Mouse (Mus musculus) midbrain, embryonic 14.5 days (tissue): ENCODE measurements at regions not wholly inside any gene's neighbourhood (a gene's known extent, or its start where the extent isn't known, plus 50 kb on each side); places are given as distances from the start of the nearest gene placed in this dataset.

Experiments used
- ATAC-seq: fragments of 200-750 bp; cut with Nextera tagmentation; 2 replicates; pipeline ENCODE4 v1.8.0; 2017; ENCODE audit warnings: moderate number of reproducible peaks, moderate library complexity; ENCODE audit not compliant: low FRiP score, low TSS enrichment
- DNase-seq: peaks from one replicate; pipeline ENCODE4 v3.0.0-alpha.2; 2015
- H3K27ac ChIP-seq: fragments of 300-500 bp; sonication (generic); replicated peaks from 2 replicates; pipeline ENCODE4 v1.5.1; 2014; ENCODE audit warnings: mild to moderate bottlenecking, low read depth, low read length, moderate library complexity
- H3K27me3 ChIP-seq: fragments of 300-500 bp; sonication (generic); 2 replicates; pipeline ENCODE4 v1.6.1; 2014; ENCODE audit warnings: low read length, control low read depth, mixed read lengths; ENCODE audit not compliant: control insufficient read depth, insufficient read depth
- H3K36me3 ChIP-seq: fragments of 300-500 bp; sonication (generic); 2 replicates; pipeline ENCODE4 v1.6.1; 2014; ENCODE audit warnings: low read length, control low read depth; ENCODE audit not compliant: control insufficient read depth, insufficient read depth
- H3K4me1 ChIP-seq: fragments of 300-500 bp; sonication (generic); 2 replicates; pipeline ENCODE4 v1.6.1; 2014; ENCODE audit warnings: mild to moderate bottlenecking, antibody characterized with exemption, low read length, control low read depth; ENCODE audit not compliant: control insufficient read depth, insufficient read depth
- H3K4me2 ChIP-seq: fragments of 300-500 bp; sonication (generic); 2 replicates; pipeline ENCODE4 v1.6.1; 2014; ENCODE audit warnings: mild to moderate bottlenecking, low read length, moderate library complexity
- H3K4me3 ChIP-seq: fragments of 300-500 bp; sonication (generic); replicated peaks from 2 replicates; pipeline ENCODE4 v1.5.1; 2014; ENCODE audit warnings: low read depth, low read length
- H3K9ac ChIP-seq: fragments of 300-500 bp; sonication (generic); replicated peaks from 2 replicates; pipeline ENCODE4 v1.6.1; 2014; ENCODE audit warnings: mild to moderate bottlenecking, low read length, moderate library complexity
- H3K9me3 ChIP-seq: fragments of 300-500 bp; sonication (generic); 2 replicates; pipeline ENCODE4 v1.6.1; 2016; ENCODE audit warnings: low read length, control low read depth, mixed read lengths; ENCODE audit not compliant: control insufficient read depth
- WGBS: fragments of 180-500 bp; shearing (Covaris S2); extraction: QIAGEN DNeasy Blood & Tissue Kit; methylation state at CpG from one replicate; pipeline ENCODE4 v1.1.7; 2014; 5-methylcytosine and 5-hydroxymethylcytosine counted together

GRCm38 (mm10) chr3:34465040-34465831, 185.0 kb upstream of the Sox2 start:
- no peaks in the 10 kb centered on the region for H3K36me3 ChIP-seq
- H3K4me2 ChIP-seq: peak overlapping the region; percentile 8
- H3K27me3 ChIP-seq: 0 out of 2 replicates have a peak, but pooled peaks cover 2% of the 10 kb centered on the region
- no peak overlapping the region for H3K4me3 ChIP-seq
- DNase-seq (peak; percentile 68), ATAC-seq (peak; percentile 76; the same call in 1 of the 2 replicates)
- H3K9me3 ChIP-seq: no peaks in the 10 kb centered on the region
- 45% methylated on average over 17 of the region's 17 CpGs for WGBS
- no peak overlapping the region for H3K9ac ChIP-seq
- H3K4me1 ChIP-seq: peaks cover 13% of the 10 kb centered on the region
- 0 out of 2 replicates have a peak overlapping the region, but pooled peaks have one; percentile 45 for H3K27ac ChIP-seq

GRCm38 (mm10) chr3:34458766-34459165, 191.4 kb upstream of the Sox2 start:
- Histone ChIP-seq H3K9me3 (no peaks in the 10 kb centered on the region), H3K4me3 (no peak overlapping the region), H3K36me3 (no peaks in the 10 kb centered on the region), H3K4me1 (peaks cover 11% of the 10 kb centered on the region; the same call in 1 of the 2 replicates), H3K4me2 (no peak overlapping the region), H3K27ac (no peak overlapping the region), H3K9ac (no peak overlapping the region), H3K27me3 (no peaks in the 10 kb centered on the region)
- DNase-seq: no peak
- no peak for ATAC-seq
- 82% methylated on average over 6 of the region's 6 CpGs for WGBS

- Histone ChIP-seq H3K27me3 (no peaks in the 10 kb centered on the region), H3K27ac (no peak overlapping the region), H3K9me3 (no peaks in the 10 kb centered on the region), H3K36me3 (no peaks in the 10 kb centered on the region), H3K4me1 (peaks cover 11% of the 10 kb centered on the region; the same call in 1 of the 2 replicates), H3K4me2 (no peak overlapping the region), H3K9ac (no peak overlapping the region), H3K4me3 (no peak overlapping the region)
- DNase-seq (no peak), ATAC-seq (no peak)
- WGBS: 93% methylated on average over 1 of the region's 1 CpGs
Measured at GRCm38 (mm10) chr3:34457821-34458220, 192.4 kb upstream of the Sox2 start.

- no peak overlapping the region for H3K27ac ChIP-seq
- 57% methylated on average over 23 of the region's 23 CpGs for WGBS
Measured at GRCm38 (mm10) chr3:34456488-34457433, 193.4 kb upstream of the Sox2 start.

GRCm38 (mm10) chr3:34454026-34454624, 196.1 kb upstream of the Sox2 start:
- no peak overlapping the region for H3K27ac ChIP-seq
- no peak overlapping the region for H3K9ac ChIP-seq
- H3K9me3 ChIP-seq: no peaks in the 10 kb centered on the region
- no peaks in the 10 kb centered on the region for H3K36me3 ChIP-seq
- H3K4me1 ChIP-seq: peaks cover 11% of the 10 kb centered on the region; the same call in 1 of the 2 replicates
- ATAC-seq (no peak), DNase-seq (no peak)
- no peaks in the 10 kb centered on the region for H3K27me3 ChIP-seq
- WGBS: 94% methylated on average over 21 of the region's 24 CpGs
- H3K4me2 ChIP-seq: no peak overlapping the region
- no peak overlapping the region for H3K4me3 ChIP-seq

More at GRCm38 (mm10) chr3:34456488-34457433, 193.4 kb upstream of the Sox2 start:
- DNase-seq: peak; percentile 83
- peak overlapping the region; percentile 10; the same call in 1 of the 2 replicates for H3K4me2 ChIP-seq
- no peaks in the 10 kb centered on the region for H3K27me3 ChIP-seq
- no peak overlapping the region for H3K9ac ChIP-seq
- H3K36me3 ChIP-seq: no peaks in the 10 kb centered on the region
- no peaks in the 10 kb centered on the region for H3K9me3 ChIP-seq
- peaks cover 11% of the 10 kb centered on the region; the same call in 1 of the 2 replicates for H3K4me1 ChIP-seq
- no peak overlapping the region for H3K4me3 ChIP-seq
- peak; percentile 68; the same call in 1 of the 2 replicates for ATAC-seq

- Histone ChIP-seq H3K27ac (no peak overlapping the region), H3K36me3 (no peaks in the 10 kb centered on the region), H3K9ac (no peak overlapping the region), H3K27me3 (0 out of 2 replicates have a peak, but pooled peaks cover 3% of the 10 kb centered on the region), H3K4me2 (no peak overlapping the region), H3K4me3 (no peak overlapping the region), H3K9me3 (peaks cover 3% of the 10 kb centered on the region; the same call in 1 of the 2 replicates), H3K4me1 (peaks cover 18% of the 10 kb centered on the region)
- 0 out of 2 replicates have a peak, but pooled peaks have one; percentile 15 for ATAC-seq
- DNase-seq: peak; percentile 62
- WGBS: 32% methylated on average over 7 of the region's 7 CpGs
Measured at GRCm38 (mm10) chr3:34445354-34445753, 204.9 kb upstream of the Sox2 start.

- DNase-seq (peak; percentile 25), ATAC-seq (no peak)
- WGBS: 42% methylated on average over 5 of the region's 5 CpGs
- H3K9me3 ChIP-seq: peaks cover 3% of the 10 kb centered on the region; the same call in 1 of the 2 replicates
- H3K36me3 ChIP-seq: no peaks in the 10 kb centered on the region
- no peak overlapping the region for H3K4me3 ChIP-seq
- H3K27me3 ChIP-seq: 0 out of 2 replicates have a peak, but pooled peaks cover 3% of the 10 kb centered on the region
- no peak overlapping the region for H3K27ac ChIP-seq
- H3K9ac ChIP-seq: no peak overlapping the region
- H3K4me1 ChIP-seq: peaks cover 18% of the 10 kb centered on the region
- H3K4me2 ChIP-seq: no peak overlapping the region
Measured at GRCm38 (mm10) chr3:34444802-34445201, 205.4 kb upstream of the Sox2 start.
